Mouse (Mus musculus): ENCODE results near the gene Pts. TPM values are rescaled to one million over a fixed set of nuclear protein-coding genes. Genes with fewer than 3 reads are reported as not detected.

The Pts gene
- polyA plus RNA-seq, 1 experiment from 2014 or later, result 76.8 TPM

GRCm38 (mm10) chr9:50555094-50555446, 26.5 kb upstream of the Pts start, which contains the start of gene Bco2:
Gene Bco2, minus strand, starts transcription at chr9:50555181.
- no peak for DNase-seq (ENCODE audit: low spot score, missing footprints)
- Histone ChIP-seq H3K4me3 (ENCODE audit: low read depth, low read length) (peak within 1 kb of the TSS; percentile 27), H3K27ac (ENCODE audit: low read depth, low read length) (peak within 1 kb of the TSS; percentile 88), H3K9me3 (ENCODE audit: control insufficient read depth, low read length) (no peaks in the 10 kb centered on the region), H3K4me1 (ENCODE audit: control insufficient read depth, insufficient read depth, low read length) (peaks cover 12% of the 10 kb centered on the region; the same call in 1 of the 2 replicates), H3K36me3 (ENCODE audit: control insufficient read depth, insufficient read depth, low read length) (no peaks in the 10 kb centered on the region), H3K4me2 (peak within 1 kb of the TSS; percentile 45), H3K9ac (ENCODE audit: low read length) (peak within 1 kb of the TSS; percentile 63), H3K27me3 (ENCODE audit: control insufficient read depth, insufficient read depth, low read length) (no peaks in the 10 kb centered on the region)
- 10% methylated on average over 2 of the region's 2 CpGs for WGBS
- peak; percentile 76 for ATAC-seq (ENCODE audit: low FRiP score)

GRCm38 (mm10) chr9:50554241-50555093, 25.9 kb upstream of the Pts start, which contains the start of gene Il18:
Gene Il18, plus strand, starts transcription at chr9:50554827.
- Histone ChIP-seq H3K27ac (ENCODE audit: low read depth, low read length) (peak within 1 kb of the TSS; percentile 88), H3K9me3 (ENCODE audit: control insufficient read depth, low read length) (no peaks in the 10 kb centered on the region), H3K27me3 (ENCODE audit: control insufficient read depth, insufficient read depth, low read length) (no peaks in the 10 kb centered on the region), H3K9ac (ENCODE audit: low read length) (peak within 1 kb of the TSS; percentile 63), H3K4me1 (ENCODE audit: control insufficient read depth, insufficient read depth, low read length) (peaks cover 12% of the 10 kb centered on the region; the same call in 1 of the 2 replicates), H3K4me2 (peak within 1 kb of the TSS; percentile 45), H3K36me3 (ENCODE audit: control insufficient read depth, insufficient read depth, low read length) (no peaks in the 10 kb centered on the region), H3K4me3 (ENCODE audit: low read depth, low read length) (peak within 1 kb of the TSS; percentile 27)
- ATAC-seq (ENCODE audit: low FRiP score) (peak; percentile 98), DNase-seq (ENCODE audit: low spot score, missing footprints) (peak; percentile 95)
- WGBS, result 21% methylated on average over 12 of the region's 12 CpGs

DNA sequence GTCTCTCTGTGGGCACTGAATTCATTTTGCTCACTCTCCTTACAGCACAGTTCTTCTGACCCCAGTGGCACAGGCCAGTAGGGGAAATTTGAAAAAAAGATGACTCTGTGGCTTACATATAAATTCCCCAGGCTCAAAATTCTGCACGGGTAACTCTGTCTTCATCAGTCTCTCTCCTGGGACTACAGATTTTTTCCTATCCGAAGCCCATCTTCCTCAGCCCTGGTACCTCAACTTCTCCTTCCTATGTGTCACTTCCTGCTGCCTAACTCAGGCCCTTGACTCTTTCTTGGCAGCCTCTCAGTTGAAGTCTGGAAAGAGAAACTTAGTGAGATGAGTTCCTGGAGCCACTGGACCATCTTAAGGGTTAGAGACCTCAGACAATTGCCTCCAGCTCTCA, 25.0 kb upstream of the Pts start:
- Histone ChIP-seq H3K36me3 (ENCODE audit: control insufficient read depth, insufficient read depth, low read length) (no peaks in the 10 kb centered on the region), H3K4me2 (no peak overlapping the region), H3K27me3 (ENCODE audit: control insufficient read depth, insufficient read depth, low read length) (no peaks in the 10 kb centered on the region), H3K4me1 (ENCODE audit: control insufficient read depth, insufficient read depth, low read length) (peaks cover 12% of the 10 kb centered on the region; the same call in 1 of the 2 replicates), H3K9me3 (ENCODE audit: control insufficient read depth, low read length) (no peaks in the 10 kb centered on the region), H3K27ac (ENCODE audit: low read depth, low read length) (no peak overlapping the region), H3K9ac (ENCODE audit: low read length) (no peak overlapping the region), H3K4me3 (ENCODE audit: low read depth, low read length) (no peak overlapping the region)
- no peak for ATAC-seq (ENCODE audit: low FRiP score)
- WGBS, result 91% methylated on average over 2 of the region's 2 CpGs
- no peak for DNase-seq (ENCODE audit: low spot score, missing footprints)

- Histone ChIP-seq H3K9me3 (ENCODE audit: control insufficient read depth, low read length) (no peaks in the 10 kb centered on the region), H3K27ac (ENCODE audit: low read depth, low read length) (no peak overlapping the region), H3K4me3 (ENCODE audit: low read depth, low read length) (no peak overlapping the region), H3K4me2 (no peak overlapping the region), H3K4me1 (ENCODE audit: control insufficient read depth, insufficient read depth, low read length) (peaks cover 12% of the 10 kb centered on the region; the same call in 1 of the 2 replicates), H3K27me3 (ENCODE audit: control insufficient read depth, insufficient read depth, low read length) (no peaks in the 10 kb centered on the region), H3K9ac (ENCODE audit: low read length) (no peak overlapping the region), H3K36me3 (ENCODE audit: control insufficient read depth, insufficient read depth, low read length) (no peaks in the 10 kb centered on the region)
- WGBS, result 83% methylated on average over 5 of the region's 5 CpGs
- ATAC-seq (ENCODE audit: low FRiP score) (no peak), DNase-seq (ENCODE audit: low spot score, missing footprints) (no peak)
These were observed 23.7 kb upstream of the Pts start for GRCm38 (mm10) chr9:50552206-50552605.

DNA sequence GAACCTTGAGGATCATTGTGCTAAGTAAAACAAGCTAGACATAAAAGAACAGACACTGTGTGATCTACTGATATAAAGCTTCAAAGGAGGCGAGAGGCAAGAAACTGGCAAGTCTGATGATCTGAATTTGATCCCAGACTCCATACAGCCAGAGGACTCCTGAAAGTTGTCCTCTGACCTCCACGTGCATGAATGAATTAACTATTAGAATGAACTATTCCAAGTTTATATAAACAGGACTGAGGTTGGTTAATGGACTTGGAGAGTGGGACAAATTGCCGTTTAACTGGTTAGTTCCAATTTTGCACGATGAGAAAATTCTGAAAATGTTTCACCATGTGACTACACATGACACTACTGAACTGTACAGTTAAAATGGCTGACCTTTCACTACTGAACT, 20.4 kb upstream of the Pts start:
- Histone ChIP-seq H3K36me3 (ENCODE audit: control insufficient read depth, insufficient read depth, low read length) (no peaks in the 10 kb centered on the region), H3K4me3 (ENCODE audit: low read depth, low read length) (no peak overlapping the region), H3K27ac (ENCODE audit: low read depth, low read length) (no peak overlapping the region), H3K4me2 (no peak overlapping the region), H3K4me1 (ENCODE audit: control insufficient read depth, insufficient read depth, low read length) (no peaks in the 10 kb centered on the region; the same call in 1 of the 2 replicates), H3K9me3 (ENCODE audit: control insufficient read depth, low read length) (no peaks in the 10 kb centered on the region), H3K9ac (ENCODE audit: low read length) (no peak overlapping the region), H3K27me3 (ENCODE audit: control insufficient read depth, insufficient read depth, low read length) (no peaks in the 10 kb centered on the region)
- no peak for DNase-seq (ENCODE audit: low spot score, missing footprints)
- no peak for ATAC-seq (ENCODE audit: low FRiP score)
- 84% methylated on average over 4 of the region's 4 CpGs for WGBS

- Histone ChIP-seq H3K4me1 (ENCODE audit: control insufficient read depth, insufficient read depth, low read length) (no peaks in the 10 kb centered on the region), H3K9ac (ENCODE audit: low read length) (no peak overlapping the region), H3K27ac (ENCODE audit: low read depth, low read length) (no peak overlapping the region), H3K36me3 (ENCODE audit: control insufficient read depth, insufficient read depth, low read length) (no peaks in the 10 kb centered on the region), H3K9me3 (ENCODE audit: control insufficient read depth, low read length) (no peaks in the 10 kb centered on the region), H3K4me3 (ENCODE audit: low read depth, low read length) (no peak overlapping the region), H3K4me2 (no peak overlapping the region), H3K27me3 (ENCODE audit: control insufficient read depth, insufficient read depth, low read length) (no peaks in the 10 kb centered on the region)
- whole genome bisulfite sequencing, result 57% methylated on average over 5 of the region's 5 CpGs
- DNase-seq (ENCODE audit: low spot score, missing footprints) (no peak), ATAC-seq (ENCODE audit: low FRiP score) (no peak)
These were observed 19.4 kb upstream of the Pts start for GRCm38 (mm10) chr9:50547859-50548478.

- Histone ChIP-seq H3K4me1 (ENCODE audit: control insufficient read depth, insufficient read depth, low read length) (no peaks in the 10 kb centered on the region), H3K9me3 (ENCODE audit: control insufficient read depth, low read length) (no peaks in the 10 kb centered on the region), H3K4me3 (ENCODE audit: low read depth, low read length) (no peak overlapping the region), H3K27ac (ENCODE audit: low read depth, low read length) (no peak overlapping the region), H3K36me3 (ENCODE audit: control insufficient read depth, insufficient read depth, low read length) (no peaks in the 10 kb centered on the region), H3K27me3 (ENCODE audit: control insufficient read depth, insufficient read depth, low read length) (no peaks in the 10 kb centered on the region), H3K9ac (ENCODE audit: low read length) (no peak overlapping the region), H3K4me2 (no peak overlapping the region)
- ATAC-seq (ENCODE audit: low FRiP score), result no peak
- 80% methylated on average over 9 of the region's 9 CpGs for WGBS
- DNase-seq (ENCODE audit: low spot score, missing footprints), result no peak
These were observed 13.9 kb upstream of the Pts start for GRCm38 (mm10) chr9:50542401-50542800.

- no peak overlapping the region for H3K27ac ChIP-seq (ENCODE audit: low read depth, low read length)
- no peaks in the 10 kb centered on the region for H3K36me3 ChIP-seq (ENCODE audit: control insufficient read depth, insufficient read depth, low read length)
- no peak overlapping the region for H3K9ac ChIP-seq (ENCODE audit: low read length)
- WGBS, result 76% methylated on average over 7 of the region's 7 CpGs
- H3K27me3 ChIP-seq (ENCODE audit: control insufficient read depth, insufficient read depth, low read length), result no peaks in the 10 kb centered on the region
- ATAC-seq (ENCODE audit: low FRiP score), result no peak
- no peaks in the 10 kb centered on the region for H3K9me3 ChIP-seq (ENCODE audit: control insufficient read depth, low read length)
- no peak overlapping the region for H3K4me2 ChIP-seq
- no peaks in the 10 kb centered on the region for H3K4me1 ChIP-seq (ENCODE audit: control insufficient read depth, insufficient read depth, low read length)
- DNase-seq (ENCODE audit: low spot score, missing footprints), result no peak
- H3K4me3 ChIP-seq (ENCODE audit: low read depth, low read length), result no peak overlapping the region
These were observed 11.6 kb upstream of the Pts start for GRCm38 (mm10) chr9:50540170-50540569.

DNA sequence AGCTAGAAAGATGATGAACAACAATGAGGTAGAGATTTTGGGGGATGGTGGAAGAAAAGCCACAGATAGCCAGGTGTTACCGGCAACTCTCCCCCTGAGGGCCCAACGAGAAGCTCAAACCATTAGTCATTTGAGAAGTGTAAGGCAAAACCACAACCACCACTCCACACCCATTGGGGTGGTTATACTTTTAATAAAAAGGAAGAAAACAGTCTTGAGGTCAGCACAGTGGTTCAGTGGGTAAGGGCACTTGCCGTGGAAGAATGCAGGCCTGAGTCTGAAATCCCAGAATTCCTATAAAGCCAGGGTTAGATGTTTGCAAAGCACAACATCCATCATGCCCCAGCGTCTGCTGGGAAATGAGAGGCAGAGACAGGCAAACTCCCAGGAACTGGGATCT, 8.8 kb upstream of the Pts start:
- DNase-seq (ENCODE audit: low spot score, missing footprints), result no peak
- H3K27me3 ChIP-seq (ENCODE audit: control insufficient read depth, insufficient read depth, low read length), result no peaks in the 10 kb centered on the region
- H3K9ac ChIP-seq (ENCODE audit: low read length), result no peak overlapping the region
- H3K36me3 ChIP-seq (ENCODE audit: control insufficient read depth, insufficient read depth, low read length), result no peaks in the 10 kb centered on the region
- H3K9me3 ChIP-seq (ENCODE audit: control insufficient read depth, low read length), result no peaks in the 10 kb centered on the region
- no peak overlapping the region for H3K27ac ChIP-seq (ENCODE audit: low read depth, low read length)
- H3K4me3 ChIP-seq (ENCODE audit: low read depth, low read length), result no peak overlapping the region
- H3K4me2 ChIP-seq, result no peak overlapping the region
- no peaks in the 10 kb centered on the region for H3K4me1 ChIP-seq (ENCODE audit: control insufficient read depth, insufficient read depth, low read length)
- WGBS, result 85% methylated on average over 4 of the region's 4 CpGs
- ATAC-seq (ENCODE audit: low FRiP score), result no peak
